Mouse (Mus musculus) lung, adult 2 months (tissue): ENCODE measurements around the gene Pfkfb2.

Experiments
- CTCF ChIP-seq: fragments of 200-500 bp; IDR thresholded peaks from 2 replicates; pipeline ENCODE4 v1.5.1; 2011; ENCODE audit warnings: mild to moderate bottlenecking, low read length, control low read depth; ENCODE audit not compliant: insufficient read depth
- POLR2A ChIP-seq: fragments of 200-500 bp; IDR thresholded peaks from 2 replicates; pipeline ENCODE4 v1.6.1; 2011; ENCODE audit warnings: low read depth, mild to moderate bottlenecking, control low read depth, low read length, borderline replicate concordance; ENCODE audit errors: extremely low read depth

DNA sequence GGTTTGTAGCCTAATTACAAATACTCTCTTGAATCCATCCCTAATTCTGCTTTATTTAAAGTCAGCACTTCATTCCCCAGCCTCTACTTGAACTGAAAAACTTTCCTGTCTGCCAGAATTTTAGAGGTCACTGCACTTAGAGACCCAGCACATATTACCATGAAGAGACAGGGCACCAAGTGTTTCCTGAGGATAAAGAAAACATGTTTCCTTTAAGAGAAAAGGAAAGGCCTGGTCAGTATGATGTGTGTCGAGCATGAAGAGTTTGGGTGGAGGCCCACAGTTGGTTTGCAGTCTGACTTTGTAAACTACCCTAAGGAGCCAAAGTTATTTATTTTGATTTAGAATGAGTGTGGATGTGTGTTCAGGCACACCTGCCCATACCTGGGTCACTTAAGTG, 983 bp downstream of the Pfkfb2 start:
- TF ChIP-seq CTCF (no peak), POLR2A (no peak)
